Mouse (Mus musculus): ENCODE measurements at regions not wholly inside any gene's neighbourhood (a gene's known extent, or its start where the extent isn't known, plus 50 kb on each side); places are given as distances from the start of the nearest gene placed in this dataset.

DNA sequence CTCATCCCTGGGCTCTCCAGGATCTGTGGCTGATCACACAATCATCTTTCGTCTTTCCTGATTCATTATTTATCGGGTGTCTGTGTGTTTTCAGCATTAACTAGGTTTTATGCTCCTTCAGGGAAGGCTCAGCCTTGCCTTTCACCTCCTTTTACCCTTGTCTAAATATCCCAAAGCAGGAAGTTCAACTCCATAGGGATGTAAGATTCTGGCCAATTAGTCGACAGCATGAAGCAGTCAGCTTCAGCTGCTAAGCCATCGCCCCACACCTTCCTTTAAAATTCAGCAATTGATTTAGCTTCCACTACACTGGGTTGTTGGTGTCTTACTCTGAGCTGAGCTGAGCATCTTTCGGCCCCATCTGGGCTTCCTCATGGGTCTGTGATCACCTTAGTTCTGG lies 230.9 kb upstream of the Dpp6 start:
- TF ChIP-seq POLR2A (IDR thresholded peaks at IDR 0.05; ENCODE audit: extremely low read depth, insufficient read depth, low read length) (no peak), CTCF (IDR thresholded peaks at IDR 0.05; ENCODE audit: extremely low read depth, insufficient read depth, low read length) (no peak)
